Mouse (Mus musculus): ENCODE results near the gene Ncoa5.

The Ncoa5 gene

GRCm38 (mm10) chr2:164960716-164961441 is 73.8 kb downstream of the Ncoa5 start, which contains the start of gene Slc12a5:
Slc12a5 (plus strand) TSS chr2:164960802.
- peak in 1 of 2 experiments; percentile 59 for DNase-seq (ENCODE audit: low spot score in 2 of 2)

- DNase-seq (ENCODE audit: low spot score in 2 of 2): no peak
These were observed 76.9 kb downstream of the Ncoa5 start for GRCm38 (mm10) chr2:164957548-164958315.

- DNase-seq (ENCODE audit: low spot score in 2 of 2): no peak
These were observed 78.5 kb downstream of the Ncoa5 start for GRCm38 (mm10) chr2:164956195-164956594.

- DNase-seq (ENCODE audit: low spot score in 2 of 2): no peak
These were observed 78.9 kb downstream of the Ncoa5 start for GRCm38 (mm10) chr2:164955725-164956124.

- DNase-seq (ENCODE audit: low spot score in 2 of 2): peak in 1 of 2 experiments; percentile 71
These were observed 81.4 kb downstream of the Ncoa5 start for GRCm38 (mm10) chr2:164953224-164953623.

GRCm38 (mm10) chr2:164952448-164952847 is 82.2 kb downstream of the Ncoa5 start:
- DNase-seq (ENCODE audit: low spot score in 2 of 2): no peak

GRCm38 (mm10) chr2:164951745-164952144 is 82.9 kb downstream of the Ncoa5 start:
- no peak for DNase-seq (ENCODE audit: low spot score in 2 of 2)

- DNase-seq (ENCODE audit: low spot score in 2 of 2): no peak
These were observed 84.2 kb downstream of the Ncoa5 start for GRCm38 (mm10) chr2:164950501-164950900.

Data from frontal cortex, postnatal 10 days (tissue).